Mouse (Mus musculus) liver, embryonic 14 days (tissue): ENCODE data around the gene Chrnb2. TPM values are rescaled to one million over a fixed set of nuclear protein-coding genes. Genes with fewer than 3 reads are reported as not detected.

ENCODE experiments used
- polyA plus RNA-seq: library from polyadenylated mRNA; depleted of rRNA; stranded (reverse); fragments of >200 nt; gene quantifications from 2 replicates; pipeline ENCODE4 v1.2.3, GENCODE M21; 2012; rRNA removed

The Chrnb2 gene
- polyA plus RNA-seq = 0.15 TPM in 2 replicates

GRCm38 (mm10) chr3:89764119-89764724 lies at the start of gene Chrnb2:
Chrnb2 (minus strand) TSS chr3:89764632.

GRCm38 (mm10) chr3:89772968-89773709 lies 8.7 kb upstream of the Chrnb2 start, which contains the start of gene Ube2q1:
Ube2q1 (plus strand) TSS chr3:89773616.

GRCm38 (mm10) chr3:89714359-89715206 lies 49.8 kb downstream of the Chrnb2 start, which contains the start of gene Adar:
Adar (plus strand) TSS chr3:89715022.

Other genes starting within 250 kb of the Chrnb2 start
- gene Kcnn3, start 244.5 kb downstream of the Chrnb2 start, polyA plus RNA-seq = 0.01 and 0.08 TPM in 2 replicates
- gene Adar, start 49.6 kb downstream of the Chrnb2 start, polyA plus RNA-seq = 9.2 and 11.7 TPM in 2 replicates
- gene Ube2q1, start 9.0 kb upstream of the Chrnb2 start, polyA plus RNA-seq = 9.0 and 11.0 TPM in 2 replicates
- 0.60 and 0.61 TPM in 2 replicates for gene She, start 66.7 kb upstream of the Chrnb2 start, polyA plus RNA-seq
- gene Il6ra, start 148.6 kb upstream of the Chrnb2 start, polyA plus RNA-seq = 0.78 and 1.2 TPM in 2 replicates
- gene Atp8b2, start 198.9 kb upstream of the Chrnb2 start, polyA plus RNA-seq = 2.8 TPM in 2 replicates
- gene Hax1, start 234.1 kb upstream of the Chrnb2 start, polyA plus RNA-seq = 65.3 and 70.2 TPM in 2 replicates